Mouse (Mus musculus): ENCODE data around the gene Rab34.

Rab34 gene

GRCm38 (mm10) chr11:78188331-78189233, at the start of gene Rab34:
Gene Rab34 (plus strand): TSS chr11:78188430.
- in situ Hi-C loops (cut with MboI; ENCODE audit: low sequenced_read_pairs) = no loop called here

GRCm38 (mm10) chr11:78140665-78141064, 47.6 kb upstream of the Rab34 start:
- in situ Hi-C loops (cut with MboI; ENCODE audit: low sequenced_read_pairs) = loop anchor here (10.0 kb wide), 1 partner anchor 86 kb away; no protein-coding TSS in a partner anchor

- in situ Hi-C loops (cut with MboI; ENCODE audit: low sequenced_read_pairs) = loop anchor here (10.0 kb wide), 1 partner anchor 89 kb away; no protein-coding TSS in a partner anchor
Measured at GRCm38 (mm10) chr11:78143520-78143919, 44.7 kb upstream of the Rab34 start.

GRCm38 (mm10) chr11:78146168-78146567, 42.1 kb upstream of the Rab34 start:
- in situ Hi-C loops (cut with MboI; ENCODE audit: low sequenced_read_pairs) = loop anchor here (10.0 kb wide), 1 partner anchor 91 kb away; no protein-coding TSS in a partner anchor

GRCm38 (mm10) chr11:78146707-78147543, 41.3 kb upstream of the Rab34 start:
- in situ Hi-C loops (cut with MboI; ENCODE audit: low sequenced_read_pairs) = loop anchor here (10.0 kb wide), 1 partner anchor 92 kb away; no protein-coding TSS in a partner anchor

- in situ Hi-C loops (cut with MboI; ENCODE audit: low sequenced_read_pairs) = no loop called here
Measured at GRCm38 (mm10) chr11:78151161-78151560, 37.1 kb upstream of the Rab34 start.

- in situ Hi-C loops (cut with MboI; ENCODE audit: low sequenced_read_pairs) = no loop called here
Measured at GRCm38 (mm10) chr11:78152299-78153231, 35.7 kb upstream of the Rab34 start.

GRCm38 (mm10) chr11:78153778-78154177, 34.5 kb upstream of the Rab34 start:
- in situ Hi-C loops (cut with MboI; ENCODE audit: low sequenced_read_pairs) = no loop called here

- in situ Hi-C loops (cut with MboI; ENCODE audit: low sequenced_read_pairs) = no loop called here
Measured at GRCm38 (mm10) chr11:78155674-78156073, 32.6 kb upstream of the Rab34 start.

- in situ Hi-C loops (cut with MboI; ENCODE audit: low sequenced_read_pairs) = no loop called here
Measured at GRCm38 (mm10) chr11:78156156-78156699, 32.0 kb upstream of the Rab34 start.

- in situ Hi-C loops (cut with MboI; ENCODE audit: low sequenced_read_pairs) = no loop called here
Measured at GRCm38 (mm10) chr11:78159096-78159495, 29.1 kb upstream of the Rab34 start.

- in situ Hi-C loops (cut with MboI; ENCODE audit: low sequenced_read_pairs) = no loop called here
Measured at GRCm38 (mm10) chr11:78159557-78159956, 28.7 kb upstream of the Rab34 start.

GRCm38 (mm10) chr11:78160171-78160570, 28.1 kb upstream of the Rab34 start:
- in situ Hi-C loops (cut with MboI; ENCODE audit: low sequenced_read_pairs) = no loop called here

GRCm38 (mm10) chr11:78160675-78161074, 27.6 kb upstream of the Rab34 start:
- in situ Hi-C loops (cut with MboI; ENCODE audit: low sequenced_read_pairs) = no loop called here

- in situ Hi-C loops (cut with MboI; ENCODE audit: low sequenced_read_pairs) = no loop called here
Measured at GRCm38 (mm10) chr11:78161169-78161568, 27.1 kb upstream of the Rab34 start.

- in situ Hi-C loops (cut with MboI; ENCODE audit: low sequenced_read_pairs) = no loop called here
Measured at GRCm38 (mm10) chr11:78161968-78162367, 26.3 kb upstream of the Rab34 start.

GRCm38 (mm10) chr11:78162504-78162903, 25.7 kb upstream of the Rab34 start:
- in situ Hi-C loops (cut with MboI; ENCODE audit: low sequenced_read_pairs) = no loop called here

GRCm38 (mm10) chr11:78163045-78163444, 25.2 kb upstream of the Rab34 start:
- in situ Hi-C loops (cut with MboI; ENCODE audit: low sequenced_read_pairs) = no loop called here

- in situ Hi-C loops (cut with MboI; ENCODE audit: low sequenced_read_pairs) = no loop called here
Measured at GRCm38 (mm10) chr11:78163681-78164603, 24.3 kb upstream of the Rab34 start.
